Mouse (Mus musculus): ENCODE results near the gene Fbxo2.
"Not testable (repeated sequence)": the region's sequence is repeated elsewhere in the genome, so short reads cannot be mapped to it uniquely, and the experiment has no call there.

Gene Fbxo2

DNA sequence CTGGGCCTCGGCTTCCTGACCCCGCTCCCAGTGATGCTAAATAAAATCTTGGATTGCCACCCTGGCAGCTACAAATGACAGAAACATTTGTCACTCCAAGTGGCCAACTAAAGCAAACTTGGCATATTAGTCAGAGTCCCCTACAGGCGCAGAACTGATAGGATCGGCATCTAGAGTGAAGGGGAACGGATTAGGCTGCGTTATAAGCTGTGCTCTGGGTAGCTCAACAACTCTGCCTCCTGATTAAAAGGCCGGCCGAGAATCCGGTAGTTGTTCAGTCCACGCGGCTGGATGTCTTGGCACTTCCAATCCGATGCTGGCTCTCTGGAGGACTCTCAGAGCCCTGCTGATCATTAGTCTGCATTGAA is 14.1 kb downstream of the Fbxo2 start:
- no peak for DNase-seq (ENCODE audit: low spot score in 2 of 2)

DNA sequence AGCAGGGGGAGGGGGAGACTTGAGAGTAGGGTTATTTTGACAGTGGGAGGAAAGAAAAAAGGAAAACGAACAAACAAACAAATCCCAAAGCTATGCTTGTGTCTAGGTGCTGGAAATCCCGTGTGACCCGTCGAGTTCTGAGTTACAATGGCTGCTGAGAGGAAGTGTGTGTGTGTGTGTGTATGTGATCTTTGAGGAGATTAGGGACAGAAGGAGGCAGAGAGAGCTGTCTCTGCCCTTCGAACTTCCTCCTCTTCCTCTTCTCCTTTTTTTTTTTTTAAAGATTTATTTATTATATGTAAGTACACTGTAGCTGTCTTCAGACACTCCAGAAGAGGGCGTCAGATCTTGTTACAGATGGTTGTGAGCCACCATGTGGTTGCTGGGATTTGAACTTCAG is 16.2 kb downstream of the Fbxo2 start:
- not testable (repeated sequence) for DNase-seq (ENCODE audit: low spot score in 2 of 2)

DNA sequence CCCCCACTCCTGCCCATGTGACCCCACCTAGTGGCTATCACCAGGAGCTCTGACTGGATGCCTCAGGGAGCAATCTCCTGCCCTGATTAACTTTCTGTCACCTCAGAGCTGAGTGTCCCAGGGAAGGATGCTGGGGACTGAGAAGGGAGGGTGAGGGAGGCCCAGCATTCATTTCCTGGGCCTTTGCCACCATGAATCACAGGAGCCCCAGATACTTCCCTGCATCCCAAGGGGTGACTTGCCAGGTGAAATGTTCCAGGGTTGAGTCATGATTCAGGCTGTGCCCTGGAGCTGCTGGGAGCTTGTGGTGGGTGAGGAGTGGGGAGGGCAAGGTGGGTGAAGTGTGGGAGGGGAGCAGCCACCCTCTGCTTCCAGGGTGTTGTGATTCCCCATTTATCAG is 17.3 kb downstream of the Fbxo2 start:
- DNase-seq (ENCODE audit: low spot score in 2 of 2): no peak

DNA sequence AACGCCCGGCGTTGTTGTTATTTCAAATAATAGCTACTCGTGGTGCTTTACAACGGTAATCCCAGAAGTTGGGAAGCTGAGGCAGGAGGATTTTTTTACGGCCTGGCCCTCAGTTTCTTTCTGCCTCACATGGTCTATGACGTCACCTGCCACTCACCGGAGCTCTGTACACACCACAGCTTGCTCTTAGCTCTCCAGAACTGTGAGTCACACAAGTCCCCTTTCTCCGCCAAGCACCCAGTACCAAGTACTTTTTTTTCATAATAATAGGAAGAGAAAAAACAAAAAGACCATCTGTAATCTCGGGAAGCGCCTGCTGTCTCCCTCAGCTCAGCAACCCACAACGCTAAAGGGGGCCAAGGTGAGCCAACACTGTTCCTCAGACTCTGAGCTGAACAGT is 21.1 kb downstream of the Fbxo2 start:
- no peak for DNase-seq (ENCODE audit: low spot score in 2 of 2)

DNA sequence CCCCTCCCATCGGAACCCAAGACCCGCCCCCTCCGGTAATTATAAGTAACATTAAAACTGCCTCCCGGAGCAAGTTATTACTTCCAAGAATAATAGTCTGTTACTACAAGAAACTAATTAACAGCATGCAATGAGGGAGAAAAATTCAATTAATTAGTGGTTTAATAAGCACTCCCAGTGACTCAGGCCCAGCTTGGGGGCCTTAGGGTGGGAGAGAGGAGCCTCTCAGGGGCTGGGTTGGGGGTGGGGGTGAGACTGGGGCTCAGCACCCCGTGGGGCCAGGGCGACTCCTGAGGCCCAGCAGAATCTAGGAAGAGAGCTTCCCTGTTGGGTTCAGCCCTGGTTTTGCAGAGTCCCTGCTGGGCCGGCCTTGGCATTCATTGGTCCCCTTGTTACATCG is 21.9 kb downstream of the Fbxo2 start:
- no peak for DNase-seq (ENCODE audit: low spot score in 2 of 2)

DNA sequence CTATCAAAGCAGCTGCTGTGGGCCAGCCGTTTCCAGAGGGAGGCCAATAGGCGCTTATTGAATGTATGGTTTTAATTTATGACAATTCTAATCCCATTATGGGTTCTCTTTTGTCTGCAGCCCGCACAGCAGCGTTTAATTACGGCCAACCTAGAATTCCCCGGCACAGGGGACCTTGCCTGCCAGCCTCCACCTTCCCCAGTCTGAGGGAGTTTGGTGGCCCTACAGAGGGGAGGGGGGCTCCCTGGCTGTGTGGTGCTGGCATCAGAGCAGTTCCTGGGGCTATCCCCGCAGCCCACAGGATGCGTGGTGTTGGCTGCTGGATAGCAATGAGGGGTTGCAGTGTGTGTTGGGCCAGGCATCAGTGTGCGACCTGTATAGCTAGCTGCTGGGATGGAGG is 24.1 kb downstream of the Fbxo2 start:
- DNase-seq (ENCODE audit: low spot score in 2 of 2): no peak

DNA sequence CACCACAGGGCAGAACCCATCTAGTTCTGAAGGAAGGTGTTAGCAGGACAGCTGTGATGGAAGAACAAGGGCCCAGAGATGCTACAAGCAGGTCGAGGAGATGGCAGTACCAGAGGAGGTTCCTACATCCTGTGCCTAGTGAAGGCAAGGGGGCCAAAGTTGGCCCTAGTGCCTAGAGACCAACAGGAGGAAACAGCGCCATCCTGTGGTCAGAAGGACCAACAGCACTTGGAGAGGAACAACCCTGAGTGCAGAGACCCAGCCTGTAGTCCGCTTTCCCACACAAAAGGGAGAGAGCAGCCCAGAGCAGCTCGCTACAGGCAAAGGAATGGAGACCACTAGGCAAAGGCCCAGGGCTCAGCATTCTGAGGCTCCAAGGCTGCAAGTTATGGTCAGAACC is 25.4 kb downstream of the Fbxo2 start:
- no peak for DNase-seq (ENCODE audit: low spot score in 2 of 2)

DNA sequence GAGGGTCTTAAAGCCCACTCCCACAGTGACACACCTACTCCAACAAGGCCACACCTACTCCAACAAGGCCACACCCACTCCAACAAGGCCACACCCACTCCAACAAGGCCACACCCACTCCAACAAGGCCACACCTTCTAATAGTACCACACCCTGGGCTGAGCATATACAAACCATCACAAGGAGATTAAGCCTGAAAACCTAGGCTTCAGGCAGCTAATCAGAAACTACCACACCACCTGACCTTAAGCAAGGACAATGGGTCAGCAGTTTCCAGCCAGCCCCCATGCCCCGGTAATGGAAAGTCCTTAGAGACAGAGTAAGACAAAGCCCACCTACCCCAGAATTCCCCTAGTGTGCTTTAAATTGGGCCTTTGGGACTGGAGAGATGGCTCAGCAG is 28.3 kb downstream of the Fbxo2 start:
- DNase-seq (ENCODE audit: low spot score in 2 of 2): not testable (repeated sequence)

DNA sequence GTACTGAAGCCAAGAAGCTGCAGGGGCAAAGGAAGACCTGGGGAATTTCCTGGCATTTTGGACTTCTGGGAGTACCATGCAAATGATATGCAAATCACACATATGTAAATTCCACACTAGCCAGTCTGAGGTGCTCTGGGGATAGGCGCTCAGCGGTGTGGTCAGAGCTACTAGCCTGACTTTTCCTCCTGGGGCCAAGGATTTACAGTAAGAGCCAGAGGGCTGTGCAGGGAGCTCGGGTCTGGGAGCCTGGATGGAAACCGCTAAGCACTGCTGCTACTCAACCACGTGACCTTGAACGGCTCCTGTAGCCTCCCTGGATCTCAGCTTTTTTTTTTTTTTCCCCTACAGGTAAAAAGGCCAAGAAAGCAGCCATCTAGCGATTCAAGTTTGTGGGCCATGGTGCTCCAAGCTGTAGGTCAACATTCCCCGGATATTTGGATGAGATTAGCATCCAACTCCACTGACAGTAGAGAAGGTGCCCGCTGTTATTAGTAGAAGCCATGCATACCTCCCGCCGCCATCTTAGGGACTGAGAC is 32.4 kb downstream of the Fbxo2 start:
- DNase-seq (ENCODE audit: low spot score in 2 of 2): no peak

DNA sequence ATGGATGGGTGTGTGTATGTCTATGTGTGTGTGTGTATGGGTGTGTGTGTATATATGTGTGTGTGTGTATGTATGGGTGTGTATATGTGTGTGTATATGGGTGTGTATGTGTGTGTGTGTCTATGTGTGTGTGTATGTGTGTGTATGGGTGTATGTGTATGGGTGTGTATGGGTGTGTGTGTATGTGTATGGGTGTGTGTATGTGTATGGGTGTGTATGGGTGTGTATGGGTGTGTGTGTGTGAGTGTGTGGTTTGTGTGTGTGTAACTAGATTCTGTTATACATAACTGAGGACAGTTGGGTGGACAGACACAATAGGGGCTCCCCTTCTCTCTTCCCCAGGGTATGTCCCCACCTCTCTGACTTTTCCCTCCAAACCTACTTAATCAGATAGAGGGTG is 34.0 kb downstream of the Fbxo2 start:
- no peak for DNase-seq (ENCODE audit: low spot score in 2 of 2)

DNA sequence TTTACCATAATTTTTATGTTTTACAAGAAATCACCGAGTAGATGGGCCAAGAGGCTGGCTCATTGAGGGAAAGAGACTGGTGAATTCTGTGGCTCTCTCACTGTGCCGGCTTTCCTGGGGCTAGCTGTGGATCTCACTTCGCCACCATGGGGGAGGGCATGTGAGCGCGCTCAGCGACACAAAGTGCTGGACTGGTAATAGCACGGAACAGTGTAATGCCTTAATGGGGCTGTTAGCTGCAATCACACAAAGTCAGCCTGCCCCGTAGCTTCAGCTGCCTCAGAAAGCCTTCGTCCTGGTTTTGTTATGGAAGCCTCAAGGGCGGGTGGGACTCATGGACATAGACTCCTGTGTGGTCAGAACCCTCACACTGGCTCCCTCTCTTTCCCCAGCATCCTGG is 38.3 kb downstream of the Fbxo2 start:
- no peak for DNase-seq (ENCODE audit: low spot score in 2 of 2)

DNA sequence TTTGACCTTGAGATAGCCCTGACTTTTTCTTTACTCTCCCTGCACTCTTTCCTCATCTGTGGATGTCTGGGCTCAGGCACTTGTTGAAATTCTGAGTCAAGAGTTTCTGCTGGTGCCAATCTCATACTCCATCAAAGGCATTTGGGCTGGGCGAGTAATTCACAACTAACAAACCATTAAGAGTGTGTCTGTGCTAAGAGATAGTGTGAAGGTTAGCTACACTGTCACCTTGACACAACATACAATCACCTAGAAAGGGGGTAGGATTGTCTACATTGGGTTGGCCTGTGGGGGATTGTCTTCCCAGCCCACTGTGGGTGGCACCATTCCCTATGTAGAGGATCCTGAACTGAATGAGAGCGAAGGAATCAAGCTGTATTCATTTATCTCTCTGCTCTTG is 43.1 kb downstream of the Fbxo2 start:
- DNase-seq (ENCODE audit: low spot score in 2 of 2): peak in 1 of 2 experiments; percentile 31

DNA sequence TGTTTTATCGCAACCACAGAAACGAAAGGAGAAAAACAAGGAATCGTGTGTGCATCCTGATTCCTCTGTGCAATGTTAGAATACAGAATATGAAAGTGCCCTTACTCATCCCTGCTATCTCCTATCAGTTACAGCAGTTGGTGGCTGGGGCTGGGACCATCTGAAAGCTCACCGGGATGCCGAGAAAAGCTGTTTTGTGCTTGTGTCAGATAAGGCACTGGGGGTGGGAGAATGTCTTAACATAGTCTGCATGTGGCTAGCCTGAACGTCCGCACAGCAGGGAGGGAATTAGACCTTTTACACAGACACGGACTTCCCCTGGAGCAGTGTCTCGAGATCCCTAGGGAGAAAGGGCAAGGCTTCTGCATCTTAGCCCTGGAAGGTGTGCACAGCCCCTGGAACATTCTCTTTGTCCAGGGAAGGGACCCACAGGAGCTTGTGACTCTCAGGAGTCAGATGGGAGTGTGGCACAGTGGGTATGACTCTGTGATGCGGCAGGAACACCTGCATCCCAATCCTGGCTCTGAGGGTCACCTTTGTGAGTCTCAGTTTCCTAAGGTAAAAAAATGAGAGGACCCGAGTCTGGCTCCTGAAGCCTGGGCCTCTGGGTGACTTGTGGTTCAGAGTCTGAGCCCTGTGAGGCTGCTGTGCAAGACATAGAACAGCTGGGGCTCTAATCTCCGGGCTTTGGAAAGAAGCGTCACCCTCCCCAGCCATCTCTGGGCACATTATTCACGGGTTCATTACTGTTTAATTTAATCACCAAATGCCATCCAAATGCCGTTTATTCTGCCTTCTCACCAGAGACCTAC is 43.8 kb downstream of the Fbxo2 start:
- peak; percentile 54 to 73 for DNase-seq (ENCODE audit: low spot score in 2 of 2)

DNA sequence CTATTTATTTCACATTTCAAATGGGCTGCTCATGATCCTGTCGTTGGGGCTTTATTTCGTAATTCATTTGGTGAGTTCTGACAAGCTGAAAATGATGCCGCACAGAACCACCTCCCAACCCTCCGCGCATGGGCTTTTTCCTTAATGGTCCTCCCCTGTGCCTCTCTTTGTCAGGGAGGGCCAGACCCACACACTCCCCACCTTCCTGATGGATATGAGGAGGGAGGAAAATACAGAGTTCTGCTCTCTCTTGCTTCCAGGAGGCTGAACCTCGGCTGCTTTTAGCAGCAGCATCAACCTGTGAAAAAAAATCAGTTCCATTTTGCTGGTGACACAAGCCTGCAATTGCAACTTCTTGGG is 44.4 kb downstream of the Fbxo2 start:
- DNase-seq (ENCODE audit: low spot score in 2 of 2): no peak

DNA sequence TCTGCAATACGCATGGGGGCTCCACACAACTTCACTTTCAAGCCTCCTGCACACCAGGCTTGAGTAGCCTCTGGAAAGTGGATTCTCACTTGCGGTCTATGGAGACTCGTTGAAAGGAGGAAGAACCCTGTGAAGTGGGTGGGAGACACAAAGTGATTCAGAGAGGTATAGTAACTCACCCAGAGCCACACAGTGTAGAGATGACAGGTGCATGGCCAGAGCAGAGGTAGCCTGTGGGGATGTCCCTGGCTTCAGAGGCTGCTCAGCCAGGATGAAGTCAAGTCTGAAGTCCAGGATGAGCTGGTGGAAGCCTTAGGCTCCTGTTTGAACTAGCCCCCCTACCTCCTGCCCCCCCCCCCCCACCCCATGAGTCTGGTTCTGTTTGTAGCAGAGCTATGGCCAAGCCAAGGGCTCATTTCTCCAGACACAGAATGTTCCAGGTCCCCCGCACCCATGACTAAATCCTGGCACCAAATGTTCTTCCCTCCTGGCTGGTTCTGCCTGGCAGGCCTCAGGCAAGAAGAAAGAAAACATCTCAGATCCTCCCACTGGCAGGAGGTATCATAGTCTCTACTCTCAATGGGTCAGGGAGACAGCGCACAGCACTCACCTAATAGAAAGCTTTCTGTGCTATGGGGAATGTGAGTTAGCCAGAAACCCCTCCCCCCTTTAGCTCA is 54.2 kb downstream of the Fbxo2 start:
- DNase-seq (ENCODE audit: low spot score in 2 of 2): no peak

DNA sequence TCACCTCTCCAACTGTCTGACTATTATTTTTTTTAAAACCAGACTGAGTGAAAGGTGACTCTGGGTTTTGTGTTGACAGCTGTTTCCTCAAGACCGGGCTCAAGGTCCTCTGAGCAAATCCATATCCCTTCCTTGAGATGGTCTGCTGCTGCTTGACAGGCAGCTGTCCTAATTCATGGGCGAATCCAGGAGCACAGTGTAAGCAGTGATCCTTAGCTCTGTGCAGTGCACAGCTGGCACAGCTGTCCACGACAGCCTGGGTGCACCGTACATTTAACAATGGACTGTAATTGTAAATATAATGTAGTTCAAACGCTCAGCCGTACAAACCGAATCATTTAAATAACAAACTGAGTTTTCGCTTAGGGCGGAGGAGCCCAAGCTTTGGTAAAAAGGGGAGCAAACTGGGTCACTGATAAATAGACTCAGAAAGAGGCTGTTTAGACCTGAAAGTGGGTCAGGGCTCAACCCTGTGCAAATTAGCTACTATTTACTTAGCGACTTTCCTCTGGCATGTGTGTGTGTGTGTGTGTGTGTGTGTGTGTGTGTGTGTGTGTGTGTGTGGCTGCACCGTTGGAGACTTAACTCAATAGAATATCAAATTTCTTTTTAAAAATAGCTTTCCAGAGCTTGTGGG is 55.0 kb downstream of the Fbxo2 start:
- no peak for DNase-seq (ENCODE audit: low spot score in 2 of 2)
